ENCODE assay signal across 12 mouse cellular contexts in the genomic region with DNA sequence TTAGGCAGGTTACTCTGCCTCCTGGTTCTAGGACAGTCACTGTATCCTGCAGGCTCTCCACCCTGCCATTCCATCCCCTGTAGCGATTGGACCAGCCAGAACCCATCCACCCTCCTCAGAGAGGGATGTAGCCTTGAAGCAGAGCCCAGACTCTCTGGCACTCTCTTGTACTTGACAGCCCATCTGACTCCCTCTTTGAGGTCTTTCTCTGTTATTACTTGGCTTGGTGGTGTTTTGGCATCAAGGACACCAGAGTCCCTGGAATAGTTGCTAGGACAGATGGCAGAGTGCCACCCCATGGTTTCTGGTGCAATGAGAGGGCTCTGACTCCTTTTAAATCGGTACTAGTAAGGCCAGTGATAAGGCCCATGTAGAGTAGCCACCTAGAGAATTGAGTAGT. TPM values are rescaled to one million over a fixed set of nuclear protein-coding genes. Genes with fewer than 3 reads are reported as not detected.
DNase-seq lines count a peak whose midpoint lies in the region; ATAC-seq lines count a peak whose summit lies in the region.
"Had no signal": no experiment of that assay in that cellular context is flagged by ENCODE, and none has a peak within 500 bp of the region (broad histone marks: within the 10 kb centered on the region; RNA-seq: fewer than 3 reads in every experiment).

No protein-coding gene starts in this region.

- H3K36me3 ChIP-seq in heart, embryonic 12.5 days: peaks cover 50% of the 10 kb centered on the region
- H3K36me3 ChIP-seq in neural tube, embryonic 15.5 days: peaks cover 34% of the 10 kb centered on the region

- H3K4me3 ChIP-seq in heart, embryonic 12.5 days: no peak overlapping the region
- no peak overlapping the region for H3K4me3 ChIP-seq in neural tube, embryonic 15.5 days (replicated peaks)
- H3K4me3 ChIP-seq: embryonic facial prominence, embryonic 12.5 days; heart, adult 2 months; myocyte had no signal

- WGBS in heart, embryonic 12.5 days: 59% methylated on average over 2 of the region's 2 CpGs
- WGBS in neural tube, embryonic 15.5 days: 66% methylated on average over 2 of the region's 2 CpGs

- ATAC-seq in heart, embryonic 12.5 days (ENCODE audit: insufficient number of reproducible peaks, low FRiP score): no peak
- ATAC-seq in neural tube, embryonic 15.5 days (ENCODE audit: low FRiP score): peak; percentile 70; the same call in 1 of the 2 replicates
- ATAC-seq in granulocyte monocyte progenitor cell, adult 5-6 weeks (replicated peaks; ENCODE audit: poor library complexity, severe bottlenecking): no peak
- ATAC-seq in megakaryocyte-erythroid progenitor cell, adult 5-6 weeks (replicated peaks; ENCODE audit: low FRiP score, low TSS enrichment, poor library complexity, severe bottlenecking): no peak

- H3K27ac ChIP-seq in heart, embryonic 12.5 days (ENCODE audit: poor library complexity, severe bottlenecking): no peak overlapping the region
- H3K27ac ChIP-seq in neural tube, embryonic 15.5 days (replicated peaks): no peak overlapping the region
- H3K27ac ChIP-seq: embryonic facial prominence, embryonic 12.5 days; heart, adult 2 months had no signal

- H3K4me2 ChIP-seq in heart, embryonic 12.5 days: no peak overlapping the region
- no peak overlapping the region for H3K4me2 ChIP-seq in neural tube, embryonic 15.5 days
- H3K4me2 ChIP-seq: embryonic facial prominence, embryonic 12.5 days had no signal

- 0 out of 2 replicates have a peak, but pooled peaks cover 7% of the 10 kb centered on the region for H3K9me3 ChIP-seq in heart, embryonic 12.5 days (replicated peaks)
- H3K9me3 ChIP-seq in neural tube, embryonic 15.5 days (replicated peaks): no peaks in the 10 kb centered on the region

- H3K4me1 ChIP-seq in heart, embryonic 12.5 days (replicated peaks): no peaks in the 10 kb centered on the region
- 0 out of 2 replicates have a peak, but pooled peaks cover 3% of the 10 kb centered on the region for H3K4me1 ChIP-seq in neural tube, embryonic 15.5 days
- H3K4me1 ChIP-seq: embryonic facial prominence, embryonic 12.5 days had no signal

- H3K27me3 ChIP-seq in heart, embryonic 12.5 days (replicated peaks): no peaks in the 10 kb centered on the region
- no peaks in the 10 kb centered on the region for H3K27me3 ChIP-seq in neural tube, embryonic 15.5 days (replicated peaks)
- H3K27me3 ChIP-seq: embryonic facial prominence, embryonic 12.5 days had no signal

- DNase-seq in heart, adult 18-20 months: peak; percentile 24 to 32
- DNase-seq in neural tube, embryonic 10.5 days (ENCODE audit: extremely low spot score, low spot score): no peak
- peak; percentile 83 for DNase-seq in cerebellum, adult 9-11 months
- peak; percentile 70 to 77 for DNase-seq in right cerebral cortex, postnatal 10 days (ENCODE audit: low spot score in 2 of 2)
- DNase-seq: heart, adult 2 months; kidney, adult 9 months had no signal

- no peak overlapping the region for H3K9ac ChIP-seq in heart, embryonic 12.5 days
- H3K9ac ChIP-seq in neural tube, embryonic 15.5 days (replicated peaks): no peak overlapping the region
- H3K9ac ChIP-seq: embryonic facial prominence, embryonic 12.5 days had no signal

RNA-seq across cellular contexts. Expression of a gene that starts 17.3 kb away (rescaled TPM):
- under 1 TPM; 0.39 to 0.52 TPM for total RNA-seq in heart, adult 18-20 months (2021)
- 7.9 and 9.3 TPM in 2 replicates for polyA plus RNA-seq in heart, embryonic 12.5 days (2016; fragmentation: Nextera tagmentation; extraction: Ambion mirVana)
- 4.1 and 5.2 TPM in 2 replicates for polyA plus RNA-seq in neural tube, embryonic 15.5 days (2015; fragmentation: Nextera tagmentation; extraction: Ambion mirVana)
- total RNA-seq in granulocyte monocyte progenitor cell, adult 5-6 weeks (2014; fragmentation: Nextera tagmentation): 1.5 and 2.2 TPM in 2 replicates
- total RNA-seq in granulocyte monocyte progenitor cell, adult 5-6 weeks (2017): not detected in 2 replicates
- total RNA-seq in megakaryocyte-erythroid progenitor cell, adult 5-6 weeks (2014; fragmentation: Nextera tagmentation): 0.32 TPM in 1 of 2 replicates, not detected in the other
- total RNA-seq in megakaryocyte-erythroid progenitor cell, adult 5-6 weeks (2017): 0.42 TPM in 1 of 2 replicates, not detected in the other
- polyA plus RNA-seq: myocyte had no signal

RNA-seq across cellular contexts. Expression of a gene that starts 27.9 kb away (rescaled TPM):
- total RNA-seq in heart, adult 18-20 months (2021): 10 to 100 TPM; 35.4 to 41.2 TPM
- polyA plus RNA-seq in heart, embryonic 12.5 days (2016; fragmentation: Nextera tagmentation; extraction: Ambion mirVana): 29.5 and 31.9 TPM in 2 replicates
- polyA plus RNA-seq in neural tube, embryonic 15.5 days (2015; fragmentation: Nextera tagmentation; extraction: Ambion mirVana): 45.6 and 47.5 TPM in 2 replicates
- 28.2 and 30.4 TPM in 2 replicates for total RNA-seq in granulocyte monocyte progenitor cell, adult 5-6 weeks (2014; fragmentation: Nextera tagmentation)
- 33.1 and 37.6 TPM in 2 replicates for total RNA-seq in granulocyte monocyte progenitor cell, adult 5-6 weeks (2017)
- total RNA-seq in megakaryocyte-erythroid progenitor cell, adult 5-6 weeks (2014; fragmentation: Nextera tagmentation): 18.4 and 22.4 TPM in 2 replicates
- total RNA-seq in megakaryocyte-erythroid progenitor cell, adult 5-6 weeks (2017): 24.3 and 40.1 TPM in 2 replicates

RNA-seq across cellular contexts. Expression of a gene that starts 44.6 kb away (rescaled TPM):
- total RNA-seq in heart, adult 18-20 months (2021): not detected
- polyA plus RNA-seq in heart, embryonic 12.5 days (2016; fragmentation: Nextera tagmentation; extraction: Ambion mirVana): 0.51 and 2.7 TPM in 2 replicates
- 1.5 and 2.0 TPM in 2 replicates for polyA plus RNA-seq in neural tube, embryonic 15.5 days (2015; fragmentation: Nextera tagmentation; extraction: Ambion mirVana)
- total RNA-seq in granulocyte monocyte progenitor cell, adult 5-6 weeks (2014; fragmentation: Nextera tagmentation): not detected in 2 replicates
- not detected in 2 replicates for total RNA-seq in granulocyte monocyte progenitor cell, adult 5-6 weeks (2017)
- total RNA-seq in megakaryocyte-erythroid progenitor cell, adult 5-6 weeks (2014; fragmentation: Nextera tagmentation): not detected in 2 replicates
- not detected in 2 replicates for total RNA-seq in megakaryocyte-erythroid progenitor cell, adult 5-6 weeks (2017)
- total RNA-seq: heart, adult 2 months had no signal
- polyA plus RNA-seq: heart, adult 2 months; myocyte had no signal
